Mouse (Mus musculus) neural tube, embryonic 14.5 days (tissue): Measurements from ENCODE around the gene Tenm2. TPM values are rescaled to one million over a fixed set of nuclear protein-coding genes. Genes with fewer than 3 reads are reported as not detected.

Experiments
- ATAC-seq: fragments of 200-750 bp; cut with Nextera tagmentation; 2 replicates; pipeline ENCODE4 v1.8.0; 2017; ENCODE audit warnings: low read depth, mild to moderate bottlenecking, moderate TSS enrichment, moderate library complexity
- H3K27ac ChIP-seq: fragments of 300-500 bp; sonication (generic); 2 replicates; pipeline ENCODE4 v1.5.1; 2014; ENCODE audit warnings: low read depth, mild to moderate bottlenecking, control low read depth, low read length, moderate library complexity, mixed read lengths
- H3K27me3 ChIP-seq: fragments of 300-500 bp; sonication (generic); 2 replicates; pipeline ENCODE4 v1.6.1; 2014; ENCODE audit warnings: low read length; ENCODE audit not compliant: control insufficient read depth, insufficient read depth
- H3K36me3 ChIP-seq: fragments of 300-500 bp; sonication (generic); 2 replicates; pipeline ENCODE4 v1.6.1; 2014; ENCODE audit warnings: low read length, mixed read lengths; ENCODE audit not compliant: control insufficient read depth, insufficient read depth
- H3K4me1 ChIP-seq: fragments of 300-500 bp; sonication (generic); 2 replicates; pipeline ENCODE4 v1.6.1; 2014; ENCODE audit warnings: low read length; ENCODE audit not compliant: control insufficient read depth, insufficient read depth
- H3K4me2 ChIP-seq: fragments of 300-500 bp; sonication (generic); 2 replicates; pipeline ENCODE4 v1.6.1; 2014; ENCODE audit warnings: mild to moderate bottlenecking, low read depth, low read length, control low read depth
- H3K4me3 ChIP-seq: fragments of 300-500 bp; sonication (generic); 2 replicates; pipeline ENCODE4 v1.5.1; 2014; ENCODE audit warnings: low read depth, low read length, control low read depth, mixed read lengths
- H3K9ac ChIP-seq: fragments of 300-500 bp; sonication (generic); replicated peaks from 2 replicates; pipeline ENCODE4 v1.6.1; 2014; ENCODE audit warnings: low read depth, mild to moderate bottlenecking, control low read depth, low read length, mixed read lengths
- H3K9me3 ChIP-seq: fragments of 300-500 bp; sonication (generic); 2 replicates; pipeline ENCODE4 v1.6.1; 2016; ENCODE audit warnings: low read length; ENCODE audit not compliant: control insufficient read depth
- WGBS: fragments of 180-500 bp; shearing (Covaris S2); extraction: QIAGEN DNeasy Blood & Tissue Kit; methylation state at CpG from one replicate; pipeline ENCODE4 v1.1.7; 2014; 5-methylcytosine and 5-hydroxymethylcytosine counted together
- polyA plus RNA-seq: library from polyadenylated mRNA; unstranded; fragments of >200 nt; fragmentation: Nextera tagmentation; extraction: Ambion mirVana; gene quantifications from 2 replicates; pipeline ENCODE4 v1.2.1, GENCODE M21; 2014

Gene Tenm2
- polyA plus RNA-seq, 1 experiment from 2014 or later, result 32.2 TPM

- Histone ChIP-seq H3K27me3 (no peaks in the 10 kb centered on the region), H3K9ac (no peak overlapping the region), H3K9me3 (no peaks in the 10 kb centered on the region), H3K4me2 (no peak overlapping the region), H3K36me3 (no peaks in the 10 kb centered on the region), H3K4me3 (no peak overlapping the region), H3K4me1 (0 out of 2 replicates have a peak, but pooled peaks cover 7% of the 10 kb centered on the region), H3K27ac (0 out of 2 replicates have a peak overlapping the region, but pooled peaks have one; percentile 22)
- ATAC-seq, result peak; percentile 90
- WGBS, result 36% methylated on average over 7 of the region's 7 CpGs
Observed at GRCm38 (mm10) chr11:36036061-36036695, 1199.6 kb downstream of the Tenm2 start.

- Histone ChIP-seq H3K4me3 (no peak overlapping the region), H3K4me2 (no peak overlapping the region), H3K27ac (peak overlapping the region; percentile 18; the same call in 1 of the 2 replicates), H3K27me3 (no peaks in the 10 kb centered on the region), H3K9me3 (no peaks in the 10 kb centered on the region), H3K4me1 (0 out of 2 replicates have a peak, but pooled peaks cover 7% of the 10 kb centered on the region), H3K9ac (no peak overlapping the region), H3K36me3 (no peaks in the 10 kb centered on the region)
- WGBS, result 11% methylated on average over 9 of the region's 9 CpGs
- peak; percentile 50; the same call in 1 of the 2 replicates for ATAC-seq
Observed at GRCm38 (mm10) chr11:36031751-36032150, 1204.0 kb downstream of the Tenm2 start.

- Histone ChIP-seq H3K27me3 (no peaks in the 10 kb centered on the region), H3K4me3 (no peak overlapping the region), H3K4me2 (no peak overlapping the region), H3K9ac (no peak overlapping the region), H3K4me1 (no peaks in the 10 kb centered on the region), H3K27ac (no peak overlapping the region), H3K36me3 (peaks cover 9% of the 10 kb centered on the region; the same call in 1 of the 2 replicates), H3K9me3 (no peaks in the 10 kb centered on the region)
- ATAC-seq, result no peak
- 65% methylated on average over 3 of the region's 3 CpGs for WGBS
Observed at GRCm38 (mm10) chr11:36020009-36020408, 1215.8 kb downstream of the Tenm2 start.

- no peak overlapping the region for H3K9ac ChIP-seq
- no peak overlapping the region for H3K4me2 ChIP-seq
- no peak overlapping the region for H3K4me3 ChIP-seq
- H3K4me1 ChIP-seq, result peaks cover 6% of the 10 kb centered on the region; the same call in 1 of the 2 replicates
- no peaks in the 10 kb centered on the region for H3K9me3 ChIP-seq
- no peaks in the 10 kb centered on the region for H3K36me3 ChIP-seq
- ATAC-seq, result no peak
- WGBS, result 82% methylated on average over 4 of the region's 4 CpGs
- no peaks in the 10 kb centered on the region for H3K27me3 ChIP-seq
- no peak overlapping the region for H3K27ac ChIP-seq
Observed at GRCm38 (mm10) chr11:36013179-36013578, 1222.6 kb downstream of the Tenm2 start.

- Histone ChIP-seq H3K27me3 (no peaks in the 10 kb centered on the region), H3K9ac (no peak overlapping the region), H3K36me3 (0 out of 2 replicates have a peak, but pooled peaks cover 3% of the 10 kb centered on the region), H3K9me3 (no peaks in the 10 kb centered on the region), H3K27ac (0 out of 2 replicates have a peak overlapping the region, but pooled peaks have one; percentile 34), H3K4me1 (peaks cover 6% of the 10 kb centered on the region; the same call in 1 of the 2 replicates), H3K4me2 (no peak overlapping the region), H3K4me3 (no peak overlapping the region)
- ATAC-seq, result peak; percentile 92
- WGBS, result 12% methylated on average over 11 of the region's 11 CpGs
Observed at GRCm38 (mm10) chr11:36009281-36010208, 1226.2 kb downstream of the Tenm2 start.

- peaks cover 12% of the 10 kb centered on the region for H3K4me1 ChIP-seq
- 0 out of 2 replicates have a peak, but pooled peaks cover under 1% of the 10 kb centered on the region for H3K36me3 ChIP-seq
- no peaks in the 10 kb centered on the region for H3K9me3 ChIP-seq
- no peak overlapping the region for H3K9ac ChIP-seq
- no peak overlapping the region for H3K27ac ChIP-seq
- no peak overlapping the region for H3K4me3 ChIP-seq
- 55% methylated on average over 4 of the region's 4 CpGs for WGBS
- H3K27me3 ChIP-seq, result no peaks in the 10 kb centered on the region
- no peak for ATAC-seq
- H3K4me2 ChIP-seq, result no peak overlapping the region
Observed at GRCm38 (mm10) chr11:36002900-36003299, 1232.9 kb downstream of the Tenm2 start.

GRCm38 (mm10) chr11:36001282-36001970 lies 1234.3 kb downstream of the Tenm2 start:
- peak overlapping the region; percentile 34 for H3K4me2 ChIP-seq
- ATAC-seq, result peak; percentile 90
- no peak overlapping the region for H3K27ac ChIP-seq
- H3K4me3 ChIP-seq, result no peak overlapping the region
- peaks cover 12% of the 10 kb centered on the region for H3K4me1 ChIP-seq
- H3K9me3 ChIP-seq, result no peaks in the 10 kb centered on the region
- no peaks in the 10 kb centered on the region for H3K36me3 ChIP-seq
- no peaks in the 10 kb centered on the region for H3K27me3 ChIP-seq
- no peak overlapping the region for H3K9ac ChIP-seq
- WGBS, result 5% methylated on average over 28 of the region's 28 CpGs

- Histone ChIP-seq H3K9ac (no peak overlapping the region), H3K27me3 (no peaks in the 10 kb centered on the region), H3K27ac (no peak overlapping the region), H3K4me2 (peak overlapping the region; percentile 34), H3K4me3 (no peak overlapping the region), H3K36me3 (no peaks in the 10 kb centered on the region), H3K9me3 (no peaks in the 10 kb centered on the region), H3K4me1 (peaks cover 12% of the 10 kb centered on the region)
- WGBS, result 1% methylated on average over 10 of the region's 10 CpGs
- peak; percentile 32; the same call in 1 of the 2 replicates for ATAC-seq
Observed at GRCm38 (mm10) chr11:36000585-36001281, 1235.0 kb downstream of the Tenm2 start.
